Mouse (Mus musculus) liver, embryonic 14.5 days (tissue): Measurements from ENCODE around the gene Trmt112. TPM values are rescaled to one million over a fixed set of nuclear protein-coding genes. Genes with fewer than 3 reads are reported as not detected.
A peak's percentile ranks its signal among the peaks of the same experiment; 100 is the strongest.

Experiments used
- ATAC-seq: fragments of 200-750 bp; cut with Nextera tagmentation; 2 replicates; pipeline ENCODE4 v1.8.0; 2017; ENCODE audit warnings: moderate number of reproducible peaks, mild to moderate bottlenecking, moderate library complexity; ENCODE audit not compliant: insufficient read depth
- DNase-seq, 3 experiments: peaks; one replicate each; pipeline ENCODE4 v3.0.0-alpha.2; 2012 to 2013; ENCODE audit warnings: low read depth in 3 of 3, low spot score in 3 of 3
- H3K27ac ChIP-seq: fragments of 300-500 bp; sonication (generic); 2 replicates; pipeline ENCODE4 v1.5.1; 2014; ENCODE audit warnings: moderate library complexity, mild to moderate bottlenecking, control low read depth, inconsistent platforms
- H3K27me3 ChIP-seq: fragments of 300-500 bp; sonication (generic); 2 replicates; pipeline ENCODE4 v1.6.1; 2014; ENCODE audit warnings: mild to moderate bottlenecking, low read length, moderate library complexity; ENCODE audit not compliant: control insufficient read depth, insufficient read depth
- H3K36me3 ChIP-seq: fragments of 300-500 bp; sonication (generic); replicated peaks from 2 replicates; pipeline ENCODE4 v1.6.1; 2014; ENCODE audit warnings: low read depth; ENCODE audit not compliant: control insufficient read depth, insufficient read depth
- H3K4me1 ChIP-seq, 2 experiments: fragments of 200-500 bp in 1 of 2; fragments of 300-500 bp in 1 of 2; sonication (generic) in 1 of 2; replicated peaks; 2 replicates each; pipeline ENCODE4 v1.6.1; 2012 to 2014; ENCODE audit warnings: antibody characterized with exemption in 1 of 2, inconsistent platforms in 1 of 2, low read length in 1 of 2; ENCODE audit not compliant: control insufficient read depth in 2 of 2, insufficient read depth in 2 of 2
- H3K4me2 ChIP-seq: fragments of 300-500 bp; sonication (generic); 2 replicates; pipeline ENCODE4 v1.6.1; 2014; ENCODE audit warnings: low read depth, mild to moderate bottlenecking, control low read depth, moderate library complexity
- H3K4me3 ChIP-seq, 2 experiments: fragments of 200-500 bp in 1 of 2; fragments of 300-500 bp in 1 of 2; sonication (generic) in 1 of 2; 2 replicates each; pipeline ENCODE4 v1.5.1; 2012 to 2014; ENCODE audit warnings: low read depth in 2 of 2, low read length in 2 of 2, mild to moderate bottlenecking in 2 of 2, control low read depth in 1 of 2, inconsistent platforms in 1 of 2, moderate library complexity in 1 of 2; ENCODE audit not compliant: insufficient read depth in 1 of 2
- H3K9ac ChIP-seq: fragments of 300-500 bp; sonication (generic); replicated peaks from 2 replicates; pipeline ENCODE4 v1.6.1; 2014; ENCODE audit warnings: mild to moderate bottlenecking, control low read depth, moderate library complexity
- H3K9me3 ChIP-seq: fragments of 300-500 bp; sonication (generic); 2 replicates; pipeline ENCODE4 v1.6.1; 2016; ENCODE audit warnings: low read length, mixed read lengths; ENCODE audit not compliant: control insufficient read depth
- CTCF ChIP-seq: IDR thresholded peaks from 2 replicates; pipeline ENCODE4 v1.5.1; 2016; ENCODE audit warnings: antibody characterized with exemption, low read depth, control low read depth
- EP300 ChIP-seq: IDR thresholded peaks from 2 replicates; pipeline ENCODE4 v1.6.1; 2016; ENCODE audit warnings: antibody characterized with exemption, low read depth
- WGBS: fragments of 180-500 bp; shearing (Covaris S2); extraction: QIAGEN DNeasy Blood & Tissue Kit; methylation state at CpG from one replicate; pipeline ENCODE4 v1.1.7; 2014; ENCODE audit not compliant: insufficient replicate concordance; 5-methylcytosine and 5-hydroxymethylcytosine counted together
- polyA plus RNA-seq, 2 experiments: library from polyadenylated mRNA; depleted of rRNA in 1 of 2; stranded (reverse) in 1 of 2; unstranded in 1 of 2; fragments of >200 nt; fragmentation: Nextera tagmentation in 1 of 2; extraction: Ambion mirVana in 1 of 2; gene quantifications; 2 replicates each; pipeline versions ENCODE4 v1.2.1 to v1.2.3; 2012 to 2014

Gene Trmt112
- polyA plus RNA-seq, 2 experiments = 69.4 to 77.4 TPM

GRCm38 (mm10) chr19:6916496-6916895, 7.0 kb downstream of the Trmt112 start:
- TF ChIP-seq EP300 (no peak), CTCF (no peak)
- Histone ChIP-seq H3K4me1 (peaks cover 0 to 11% of the 10 kb centered on the region in 2 experiments), H3K4me2 (no peak overlapping the region), H3K27me3 (no peaks in the 10 kb centered on the region), H3K36me3 (peaks cover 14% of the 10 kb centered on the region), H3K9ac (no peak overlapping the region), H3K4me3 (no peak overlapping the region), H3K27ac (no peak overlapping the region), H3K9me3 (no peaks in the 10 kb centered on the region)
- 71% methylated on average over 4 of the region's 4 CpGs for WGBS
- ATAC-seq = no peak
- no peak for DNase-seq

- Histone ChIP-seq H3K4me1 (peaks cover 7 to 21% of the 10 kb centered on the region in 2 experiments), H3K9me3 (no peaks in the 10 kb centered on the region), H3K9ac (no peak overlapping the region), H3K4me3 (no peak overlapping the region), H3K4me2 (no peak overlapping the region), H3K27ac (no peak overlapping the region), H3K27me3 (peaks cover under 1% of the 10 kb centered on the region; the same call in 1 of the 2 replicates), H3K36me3 (no peaks in the 10 kb centered on the region; the same call in 1 of the 2 replicates)
- TF ChIP-seq CTCF = no peak
- DNase-seq = no peak
- ATAC-seq = no peak
- WGBS = 66% methylated on average over 4 of the region's 4 CpGs
Measured at GRCm38 (mm10) chr19:6918321-6918720, 8.8 kb downstream of the Trmt112 start.

GRCm38 (mm10) chr19:6919431-6919830, 9.9 kb downstream of the Trmt112 start:
- no peak for ATAC-seq
- DNase-seq = no peak
- Histone ChIP-seq H3K27ac (no peak overlapping the region), H3K4me3 (no peak overlapping the region), H3K27me3 (peaks cover 8% of the 10 kb centered on the region), H3K4me2 (no peak overlapping the region), H3K9me3 (no peaks in the 10 kb centered on the region), H3K4me1 (peaks cover 7 to 21% of the 10 kb centered on the region in 2 experiments), H3K36me3 (no peaks in the 10 kb centered on the region), H3K9ac (no peak overlapping the region)
- TF ChIP-seq EP300 = no peak
- TF ChIP-seq CTCF = no peak

GRCm38 (mm10) chr19:6919876-6920740, 10.6 kb downstream of the Trmt112 start:
- Histone ChIP-seq H3K27me3 (peaks cover 15% of the 10 kb centered on the region), H3K27ac (no peak overlapping the region), H3K4me3 (peak overlapping the region; percentile 58 to 82; a peak in 3 of 4 replicates), H3K4me2 (peak overlapping the region; percentile 96), H3K9ac (no peak overlapping the region), H3K36me3 (no peaks in the 10 kb centered on the region), H3K9me3 (no peaks in the 10 kb centered on the region), H3K4me1 (peaks cover 7 to 21% of the 10 kb centered on the region in 2 experiments)
- ATAC-seq = no peak
- WGBS = 52% methylated on average over 8 of the region's 8 CpGs
- no peak for DNase-seq
- TF ChIP-seq EP300 = no peak
- no peak for TF ChIP-seq CTCF

GRCm38 (mm10) chr19:6920741-6921636, 11.5 kb downstream of the Trmt112 start:
- ATAC-seq = no peak
- WGBS = under 1% methylated on average over 46 of the region's 48 CpGs

More at GRCm38 (mm10) chr19:6920741-6921636, 11.5 kb downstream of the Trmt112 start:
- peak overlapping the region; percentile 96 for H3K4me2 ChIP-seq
- peak overlapping the region; percentile 82 for H3K9ac ChIP-seq
- no peaks in the 10 kb centered on the region for H3K9me3 ChIP-seq
- H3K27ac ChIP-seq = peak overlapping the region; percentile 16
- peaks cover 7 to 16% of the 10 kb centered on the region in 2 experiments for H3K4me1 ChIP-seq
- peaks cover 24% of the 10 kb centered on the region for H3K27me3 ChIP-seq
- DNase-seq = no peak
- TF ChIP-seq EP300 (no peak), CTCF (peak; percentile 37)
- H3K4me3 ChIP-seq = peak overlapping the region; percentile 58 to 82
- no peaks in the 10 kb centered on the region for H3K36me3 ChIP-seq
